Mouse (Mus musculus) spleen, postnatal 4 days (tissue): ENCODE data around the gene Gm11555.
"Not testable (repeated sequence)": the region's sequence is repeated elsewhere in the genome, so short reads cannot be mapped to it uniquely, and the experiment has no call there.

Experiments used
- DNase-seq, 2 experiments: peaks; one replicate each; pipeline ENCODE4 v3.0.0; 2022; ENCODE audit warnings: low spot score in 2 of 2

Gene Gm11555

DNA sequence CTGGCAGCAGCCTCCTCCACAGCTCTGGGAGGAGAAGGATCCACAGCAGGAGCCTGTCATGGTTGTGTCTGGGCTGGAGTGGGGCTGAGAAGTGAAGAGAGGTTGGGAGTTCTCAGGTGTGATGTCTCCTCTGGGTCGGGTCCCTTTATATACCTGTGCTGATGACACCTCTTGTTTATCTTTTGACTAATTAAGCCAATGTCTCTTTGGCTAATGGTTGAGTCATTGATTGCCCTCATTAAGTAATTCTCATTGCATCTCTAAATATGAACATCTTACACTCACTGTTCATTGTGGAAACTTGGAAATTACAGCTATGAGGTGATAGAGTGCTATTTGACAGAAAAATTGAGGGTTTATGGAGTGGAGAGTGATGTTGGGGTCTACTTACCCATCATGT, 46.8 kb downstream of the Gm11555 start, which contains the start of gene Gm11938:
TSS of gene Gm11938 (minus strand) at position 101 of the 400 bp plus-strand sequence.
- DNase-seq: not testable (repeated sequence)
